Mouse (Mus musculus) fat pad, adult 2 months (tissue): ENCODE measurements at regions not wholly inside any gene's neighbourhood (a gene's known extent, or its start where the extent isn't known, plus 50 kb on each side); places are given as distances from the start of the nearest gene placed in this dataset.
A peak's percentile ranks its signal among the peaks of the same experiment; 100 is the strongest.

Experiments
- DNase-seq: peaks from one replicate; pipeline ENCODE4 v3.0.0-alpha.2; 2011; ENCODE audit warnings: low read depth, low spot score; ENCODE audit errors: extremely low read depth

GRCm38 (mm10) chr15:57644331-57644953, 167.0 kb upstream of the Slc22a22 start:
- no peak for DNase-seq

- no peak for DNase-seq
Measured at GRCm38 (mm10) chr15:57639115-57639514, 161.7 kb upstream of the Slc22a22 start.

- DNase-seq: no peak
Measured at GRCm38 (mm10) chr15:57633067-57633466, 155.6 kb upstream of the Slc22a22 start.

GRCm38 (mm10) chr15:57632537-57632936, 155.1 kb upstream of the Slc22a22 start:
- no peak for DNase-seq

GRCm38 (mm10) chr15:57618466-57618865, 141.0 kb upstream of the Slc22a22 start:
- DNase-seq: no peak

GRCm38 (mm10) chr15:57616880-57617391, 139.5 kb upstream of the Slc22a22 start:
- DNase-seq: peak; percentile 28

- no peak for DNase-seq
Measured at GRCm38 (mm10) chr15:57610006-57610405, 132.6 kb upstream of the Slc22a22 start.

- no peak for DNase-seq
Measured at GRCm38 (mm10) chr15:57608519-57608918, 131.1 kb upstream of the Slc22a22 start.

GRCm38 (mm10) chr15:57600562-57600961, 123.1 kb upstream of the Slc22a22 start:
- DNase-seq: no peak

GRCm38 (mm10) chr15:57593326-57594004, 116.0 kb upstream of the Slc22a22 start:
- no peak for DNase-seq

GRCm38 (mm10) chr15:57590597-57591219, 113.3 kb upstream of the Slc22a22 start:
- no peak for DNase-seq

GRCm38 (mm10) chr15:57589404-57590377, 112.3 kb upstream of the Slc22a22 start:
- peak; percentile 19 for DNase-seq

GRCm38 (mm10) chr15:57585411-57585810, 108.0 kb upstream of the Slc22a22 start:
- no peak for DNase-seq

GRCm38 (mm10) chr15:57584498-57584897, 107.1 kb upstream of the Slc22a22 start:
- no peak for DNase-seq

- no peak for DNase-seq
Measured at GRCm38 (mm10) chr15:57581266-57581665, 103.8 kb upstream of the Slc22a22 start.

GRCm38 (mm10) chr15:57578794-57579193, 101.4 kb upstream of the Slc22a22 start:
- no peak for DNase-seq

- no peak for DNase-seq
Measured at GRCm38 (mm10) chr15:57574080-57574618, 96.7 kb upstream of the Slc22a22 start.

- DNase-seq: no peak
Measured at GRCm38 (mm10) chr15:57572460-57572859, 95.0 kb upstream of the Slc22a22 start.

GRCm38 (mm10) chr15:57568006-57568630, 90.7 kb upstream of the Slc22a22 start:
- peak; percentile 64 for DNase-seq

GRCm38 (mm10) chr15:57547154-57547553, 69.7 kb upstream of the Slc22a22 start:
- no peak for DNase-seq
